In genomic region chr19:12595135-12595529, GRCm38 (mm10) we compare ENCODE assay signal across 9 mouse cellular contexts. TPM values are rescaled to one million over a fixed set of nuclear protein-coding genes. Genes with fewer than 3 reads are reported as not detected.
DNase-seq lines count a peak whose midpoint lies in the region; ATAC-seq and TF ChIP-seq lines count a peak whose summit lies in the region.
"Had no signal": no experiment of that assay in that cellular context is flagged by ENCODE, and none has a peak within 500 bp of the region (broad histone marks: within the 10 kb centered on the region; RNA-seq: fewer than 3 reads in every experiment).

No protein-coding gene starts in this region.

- ATAC-seq in neural tube, embryonic 11.5 days (ENCODE audit: insufficient read depth, low FRiP score, low TSS enrichment), result 0 out of 2 replicates have a peak, but pooled peaks have one; percentile 1
- ATAC-seq in liver, embryonic 15.5 days (ENCODE audit: insufficient read depth), result no peak

- H3K4me3 ChIP-seq in gastrocnemius, adult 2 months, result peak overlapping the region; percentile 81
- H3K4me3 ChIP-seq in neural tube, embryonic 11.5 days (ENCODE audit: low read depth, low read length), result no peak overlapping the region
- no peak overlapping the region for H3K4me3 ChIP-seq in liver, embryonic 15.5 days (replicated peaks)

- DNase-seq in gastrocnemius, adult 2 months, result no peak
- no peak for DNase-seq in gastrocnemius, postnatal 4 days (ENCODE audit: low spot score in 2 of 2)
- no peak for DNase-seq in neural tube, embryonic 11.5 days (ENCODE audit: low spot score)
- no peak for DNase-seq in neural tube, embryonic 10.5 days (ENCODE audit: extremely low spot score, low spot score)
- no peak for DNase-seq in embryo, embryonic 9.5 days (ENCODE audit: extremely low spot score)
- no peak for DNase-seq in kidney, postnatal 25 days
- no peak for DNase-seq in adrenal gland, postnatal 4 days (ENCODE audit: low spot score in 2 of 2)

- H3K9ac ChIP-seq in neural tube, embryonic 11.5 days (ENCODE audit: low read length), result no peak overlapping the region
- no peak overlapping the region for H3K9ac ChIP-seq in liver, embryonic 15.5 days

- H3K4me2 ChIP-seq in neural tube, embryonic 11.5 days (ENCODE audit: low read depth), result peak overlapping the region; percentile 99
- H3K4me2 ChIP-seq in liver, embryonic 15.5 days, result peak overlapping the region; percentile 76

- no peak for TF ChIP-seq CTCF in gastrocnemius, adult 2 months (IDR thresholded peaks at IDR 0.05)

- no peaks in the 10 kb centered on the region for H3K4me1 ChIP-seq in neural tube, embryonic 11.5 days (ENCODE audit: control insufficient read depth, insufficient read depth, low read length)
- peaks cover 11% of the 10 kb centered on the region for H3K4me1 ChIP-seq in liver, embryonic 15.5 days (replicated peaks)

- no peaks in the 10 kb centered on the region for H3K27me3 ChIP-seq in neural tube, embryonic 11.5 days (ENCODE audit: control insufficient read depth, insufficient read depth, low read length)
- peaks cover 18% of the 10 kb centered on the region for H3K27me3 ChIP-seq in liver, embryonic 15.5 days

- 62% methylated on average over 2 of the region's 2 CpGs for WGBS in neural tube, embryonic 11.5 days
- WGBS in liver, embryonic 15.5 days (ENCODE audit: insufficient replicate concordance), result 45% methylated on average over 2 of the region's 2 CpGs

- no peaks in the 10 kb centered on the region for H3K9me3 ChIP-seq in neural tube, embryonic 11.5 days (ENCODE audit: control insufficient read depth, low read length)
- no peaks in the 10 kb centered on the region for H3K9me3 ChIP-seq in liver, embryonic 15.5 days (replicated peaks)

- no peak overlapping the region for H3K27ac ChIP-seq in gastrocnemius, adult 2 months
- no peak overlapping the region for H3K27ac ChIP-seq in neural tube, embryonic 11.5 days (ENCODE audit: low read depth, low read length)
- H3K27ac ChIP-seq in liver, embryonic 15.5 days (replicated peaks), result no peak overlapping the region

- H3K36me3 ChIP-seq in neural tube, embryonic 11.5 days (ENCODE audit: control insufficient read depth, insufficient read depth, low read length), result no peaks in the 10 kb centered on the region
- 0 out of 2 replicates have a peak, but pooled peaks cover 4% of the 10 kb centered on the region for H3K36me3 ChIP-seq in liver, embryonic 15.5 days (replicated peaks)

- intact Hi-C loops in gastrocnemius, adult 2 months (cut with DNase I), result loop anchor here (10.0 kb wide), 2 partner anchors 130 to 200 kb away; partner anchors contain the start of genes Lpxn, Mpeg1 and Zfp91

RNA-seq across cellular contexts. Expression of gene Gm4952, which starts 4.6 kb away (rescaled TPM):
- not detected for total RNA-seq in gastrocnemius, adult 2 months (2021)
- total RNA-seq in gastrocnemius, postnatal 4 days (2021), result 1 to 10 TPM in 1 of 2 experiments, not detected in 1; 1.0 TPM
- not detected in 2 replicates for polyA plus RNA-seq in neural tube, embryonic 11.5 days (2014; fragmentation: Nextera tagmentation; extraction: Ambion mirVana)
- 12.6 and 15.3 TPM in 2 replicates for polyA plus RNA-seq in liver, embryonic 15.5 days (2015; fragmentation: Nextera tagmentation; extraction: Ambion mirVana)
- 10 to 100 TPM in 1 of 2 experiments, under 1 TPM in 1; 0.31 to 14.1 TPM for total RNA-seq in adrenal gland, postnatal 4 days (2021)
- polyA plus RNA-seq: activated CD4-positive, CD25-positive, alpha-beta regulatory T cell, adult 4 months had no signal

RNA-seq across cellular contexts. Expression of gene Glyat, which starts 38.0 kb away (rescaled TPM):
- total RNA-seq in gastrocnemius, adult 2 months (2021), result not detected
- total RNA-seq in gastrocnemius, postnatal 4 days (2021), result not detected
- not detected in 2 replicates for polyA plus RNA-seq in neural tube, embryonic 11.5 days (2014; fragmentation: Nextera tagmentation; extraction: Ambion mirVana)
- 0.43 and 0.54 TPM in 2 replicates for polyA plus RNA-seq in liver, embryonic 15.5 days (2015; fragmentation: Nextera tagmentation; extraction: Ambion mirVana)
- 1 to 10 TPM; 1.7 to 6.2 TPM for total RNA-seq in adrenal gland, postnatal 4 days (2021)
- polyA plus RNA-seq: activated CD4-positive, CD25-positive, alpha-beta regulatory T cell, adult 4 months had no signal

RNA-seq across cellular contexts. Expression of gene Fam111a, which starts 49.6 kb away (rescaled TPM):
- total RNA-seq in gastrocnemius, adult 2 months (2021), result 1 to 10 TPM; 2.1 to 2.4 TPM
- 10 to 100 TPM; 21.3 to 21.5 TPM for total RNA-seq in gastrocnemius, postnatal 4 days (2021)
- polyA plus RNA-seq in neural tube, embryonic 11.5 days (2014; fragmentation: Nextera tagmentation; extraction: Ambion mirVana), result 22.5 and 24.5 TPM in 2 replicates
- 21.4 and 23.8 TPM in 2 replicates for polyA plus RNA-seq in liver, embryonic 15.5 days (2015; fragmentation: Nextera tagmentation; extraction: Ambion mirVana)
- 10 to 100 TPM; 13.3 to 16.9 TPM for total RNA-seq in adrenal gland, postnatal 4 days (2021)

Comparison
In these comparisons a context has a peak if more than half of its experiments do, and no peak if none do; other contexts are left out.
1. RNA of gene Fam111a, which starts 49.6 kb away (total RNA-seq): 21.3 to 21.5 TPM in gastrocnemius, postnatal 4 days and 13.3 to 16.9 TPM in adrenal gland, postnatal 4 days; 2.1 to 2.4 TPM in gastrocnemius, adult 2 months; every median in the first group is over 4 times any median in the second.